Mouse (Mus musculus): Measurements from ENCODE around the gene Edem1. TPM values are rescaled to one million over a fixed set of nuclear protein-coding genes. Genes with fewer than 3 reads are reported as not detected.

Edem1 gene
- polyA plus RNA-seq, 1 experiment from 2014 or later: 23.9 TPM

GRCm38 (mm10) chr6:108844093-108844492 is 15.7 kb downstream of the Edem1 start:
- DNase-seq (ENCODE audit: low spot score) (no peak), ATAC-seq (replicated peaks; ENCODE audit: low FRiP score, low read depth) (no peak)
- H3K9me3 ChIP-seq (replicated peaks; ENCODE audit: low read length): no peaks in the 10 kb centered on the region
- no peak for TF ChIP-seq CTCF (IDR thresholded peaks at IDR 0.05; ENCODE audit: low read depth)
- H3K27ac ChIP-seq: no peak overlapping the region
- no peak overlapping the region for H3K9ac ChIP-seq (ENCODE audit: low read depth, low read length)
- H3K4me2 ChIP-seq (ENCODE audit: low read length): no peak overlapping the region
- peaks cover 21% of the 10 kb centered on the region for H3K36me3 ChIP-seq (ENCODE audit: insufficient read depth, low read length)
- no peaks in the 10 kb centered on the region for H3K27me3 ChIP-seq (ENCODE audit: insufficient read depth, low read length)
- no peaks in the 10 kb centered on the region for H3K4me1 ChIP-seq (replicated peaks; ENCODE audit: insufficient read depth, low read length)
- WGBS: 78% methylated on average over 3 of the region's 3 CpGs
- no peak overlapping the region for H3K4me3 ChIP-seq (replicated peaks; ENCODE audit: low read depth, low read length)

GRCm38 (mm10) chr6:108844771-108845170 is 16.3 kb downstream of the Edem1 start:
- TF ChIP-seq CTCF (IDR thresholded peaks at IDR 0.05; ENCODE audit: low read depth): no peak
- ATAC-seq (replicated peaks; ENCODE audit: low FRiP score, low read depth) (no peak), DNase-seq (ENCODE audit: low spot score) (no peak)
- no peak overlapping the region for H3K4me3 ChIP-seq (replicated peaks; ENCODE audit: low read depth, low read length)
- no peaks in the 10 kb centered on the region for H3K9me3 ChIP-seq (replicated peaks; ENCODE audit: low read length)
- H3K4me2 ChIP-seq (ENCODE audit: low read length): no peak overlapping the region
- peaks cover 18% of the 10 kb centered on the region for H3K36me3 ChIP-seq (ENCODE audit: insufficient read depth, low read length)
- no peaks in the 10 kb centered on the region for H3K4me1 ChIP-seq (replicated peaks; ENCODE audit: insufficient read depth, low read length)
- H3K9ac ChIP-seq (ENCODE audit: low read depth, low read length): no peak overlapping the region
- WGBS: 92% methylated on average over 7 of the region's 7 CpGs
- H3K27me3 ChIP-seq (ENCODE audit: insufficient read depth, low read length): no peaks in the 10 kb centered on the region
- H3K27ac ChIP-seq: no peak overlapping the region

GRCm38 (mm10) chr6:108852088-108852670 is 23.7 kb downstream of the Edem1 start:
- Histone ChIP-seq H3K4me3 (replicated peaks; ENCODE audit: low read depth, low read length) (no peak overlapping the region), H3K36me3 (ENCODE audit: insufficient read depth, low read length) (peaks cover 35% of the 10 kb centered on the region), H3K9me3 (replicated peaks; ENCODE audit: low read length) (no peaks in the 10 kb centered on the region), H3K9ac (ENCODE audit: low read depth, low read length) (no peak overlapping the region), H3K4me1 (replicated peaks; ENCODE audit: insufficient read depth, low read length) (no peaks in the 10 kb centered on the region), H3K27me3 (ENCODE audit: insufficient read depth, low read length) (no peaks in the 10 kb centered on the region), H3K4me2 (ENCODE audit: low read length) (no peak overlapping the region), H3K27ac (no peak overlapping the region)
- WGBS: 86% methylated on average over 8 of the region's 8 CpGs
- no peak for TF ChIP-seq CTCF (IDR thresholded peaks at IDR 0.05; ENCODE audit: low read depth)
- DNase-seq (ENCODE audit: low spot score) (no peak), ATAC-seq (replicated peaks; ENCODE audit: low FRiP score, low read depth) (no peak)

GRCm38 (mm10) chr6:108852986-108853385 is 24.5 kb downstream of the Edem1 start:
- no peaks in the 10 kb centered on the region for H3K27me3 ChIP-seq (ENCODE audit: insufficient read depth, low read length)
- H3K9ac ChIP-seq (ENCODE audit: low read depth, low read length): no peak overlapping the region
- peaks cover 35% of the 10 kb centered on the region for H3K36me3 ChIP-seq (ENCODE audit: insufficient read depth, low read length)
- H3K4me3 ChIP-seq (replicated peaks; ENCODE audit: low read depth, low read length): no peak overlapping the region
- 89% methylated on average over 5 of the region's 5 CpGs for WGBS
- no peak overlapping the region for H3K27ac ChIP-seq
- no peak for DNase-seq (ENCODE audit: low spot score)
- ATAC-seq (replicated peaks; ENCODE audit: low FRiP score, low read depth): no peak
- TF ChIP-seq CTCF (IDR thresholded peaks at IDR 0.05; ENCODE audit: low read depth): no peak
- no peaks in the 10 kb centered on the region for H3K4me1 ChIP-seq (replicated peaks; ENCODE audit: insufficient read depth, low read length)
- no peak overlapping the region for H3K4me2 ChIP-seq (ENCODE audit: low read length)
- H3K9me3 ChIP-seq (replicated peaks; ENCODE audit: low read length): no peaks in the 10 kb centered on the region

- Histone ChIP-seq H3K4me1 (replicated peaks; ENCODE audit: insufficient read depth, low read length) (no peaks in the 10 kb centered on the region), H3K27ac (no peak overlapping the region), H3K4me3 (replicated peaks; ENCODE audit: low read depth, low read length) (no peak overlapping the region), H3K4me2 (ENCODE audit: low read length) (no peak overlapping the region), H3K27me3 (ENCODE audit: insufficient read depth, low read length) (no peaks in the 10 kb centered on the region), H3K9me3 (replicated peaks; ENCODE audit: low read length) (no peaks in the 10 kb centered on the region), H3K36me3 (ENCODE audit: insufficient read depth, low read length) (peaks cover 15% of the 10 kb centered on the region), H3K9ac (ENCODE audit: low read depth, low read length) (no peak overlapping the region)
- 74% methylated on average over 9 of the region's 9 CpGs for WGBS
- ATAC-seq (replicated peaks; ENCODE audit: low FRiP score, low read depth): no peak
- no peak for TF ChIP-seq CTCF (IDR thresholded peaks at IDR 0.05; ENCODE audit: low read depth)
- no peak for DNase-seq (ENCODE audit: low spot score)
Measured at GRCm38 (mm10) chr6:108858583-108858982, 30.1 kb downstream of the Edem1 start.

GRCm38 (mm10) chr6:108861226-108861625 is 32.8 kb downstream of the Edem1 start:
- no peak for ATAC-seq (replicated peaks; ENCODE audit: low FRiP score, low read depth)
- Histone ChIP-seq H3K4me1 (replicated peaks; ENCODE audit: insufficient read depth, low read length) (no peaks in the 10 kb centered on the region), H3K36me3 (ENCODE audit: insufficient read depth, low read length) (no peaks in the 10 kb centered on the region), H3K9me3 (replicated peaks; ENCODE audit: low read length) (no peaks in the 10 kb centered on the region), H3K27ac (no peak overlapping the region), H3K9ac (ENCODE audit: low read depth, low read length) (no peak overlapping the region), H3K27me3 (ENCODE audit: insufficient read depth, low read length) (no peaks in the 10 kb centered on the region), H3K4me2 (ENCODE audit: low read length) (no peak overlapping the region), H3K4me3 (replicated peaks; ENCODE audit: low read depth, low read length) (no peak overlapping the region)
- no peak for TF ChIP-seq CTCF (IDR thresholded peaks at IDR 0.05; ENCODE audit: low read depth)
- no peak for DNase-seq (ENCODE audit: low spot score)
- 94% methylated on average over 1 of the region's 1 CpGs for WGBS

- Histone ChIP-seq H3K27ac (no peak overlapping the region), H3K4me3 (replicated peaks; ENCODE audit: low read depth, low read length) (no peak overlapping the region), H3K9me3 (replicated peaks; ENCODE audit: low read length) (no peaks in the 10 kb centered on the region), H3K27me3 (ENCODE audit: insufficient read depth, low read length) (no peaks in the 10 kb centered on the region), H3K4me1 (replicated peaks; ENCODE audit: insufficient read depth, low read length) (no peaks in the 10 kb centered on the region), H3K4me2 (ENCODE audit: low read length) (no peak overlapping the region), H3K36me3 (ENCODE audit: insufficient read depth, low read length) (no peaks in the 10 kb centered on the region), H3K9ac (ENCODE audit: low read depth, low read length) (no peak overlapping the region)
- DNase-seq (ENCODE audit: low spot score): no peak
- no peak; the same call in 1 of the 2 replicates for ATAC-seq (replicated peaks; ENCODE audit: low FRiP score, low read depth)
- 87% methylated on average over 2 of the region's 2 CpGs for WGBS
- TF ChIP-seq CTCF (IDR thresholded peaks at IDR 0.05; ENCODE audit: low read depth): no peak
Measured at GRCm38 (mm10) chr6:108862548-108862947, 34.1 kb downstream of the Edem1 start.

All from kidney, postnatal 0 days (tissue).